Mouse (Mus musculus): ENCODE data around the gene Tnfaip6.
A peak's percentile ranks its signal among the peaks of the same experiment; 100 is the strongest.
"Not testable (repeated sequence)": the region's sequence is repeated elsewhere in the genome, so short reads cannot be mapped to it uniquely, and the experiment has no call there.

Tnfaip6 gene

GRCm38 (mm10) chr2:52037882-52038281 lies at the start of gene Tnfaip6:
TSS of gene Tnfaip6 (plus strand) at chr2:52038009.
- DNase-seq: peak; percentile 9 to 24

GRCm38 (mm10) chr2:51989559-51989958 lies 48.2 kb upstream of the Tnfaip6 start:
- no peak for DNase-seq

- DNase-seq: no peak
Observed at GRCm38 (mm10) chr2:51991447-51991846, 46.4 kb upstream of the Tnfaip6 start.

- DNase-seq: no peak
Observed at GRCm38 (mm10) chr2:51999996-52000395, 37.8 kb upstream of the Tnfaip6 start.

- no peak for DNase-seq
Observed at GRCm38 (mm10) chr2:52001521-52001920, 36.3 kb upstream of the Tnfaip6 start.

- not testable (repeated sequence) for DNase-seq
Observed at GRCm38 (mm10) chr2:52002299-52002698, 35.5 kb upstream of the Tnfaip6 start.

GRCm38 (mm10) chr2:52006380-52006779 lies 31.4 kb upstream of the Tnfaip6 start:
- no peak for DNase-seq

- DNase-seq: not testable (repeated sequence)
Observed at GRCm38 (mm10) chr2:52011820-52012219, 26.0 kb upstream of the Tnfaip6 start.

- peak; percentile 59 to 72 for DNase-seq
Observed at GRCm38 (mm10) chr2:52013306-52013820, 24.4 kb upstream of the Tnfaip6 start.

- no peak for DNase-seq
Observed at GRCm38 (mm10) chr2:52016361-52016760, 21.4 kb upstream of the Tnfaip6 start.

GRCm38 (mm10) chr2:52027061-52027460 lies 10.7 kb upstream of the Tnfaip6 start:
- no peak for DNase-seq

GRCm38 (mm10) chr2:52029426-52029825 lies 8.4 kb upstream of the Tnfaip6 start:
- DNase-seq: no peak

- no peak for DNase-seq
Observed at GRCm38 (mm10) chr2:52031491-52031890, 6.3 kb upstream of the Tnfaip6 start.

GRCm38 (mm10) chr2:52034601-52035000 lies 3.2 kb upstream of the Tnfaip6 start:
- DNase-seq: no peak

GRCm38 (mm10) chr2:52035144-52035543 lies 2.7 kb upstream of the Tnfaip6 start:
- no peak for DNase-seq

GRCm38 (mm10) chr2:52036929-52037595 lies 747 bp upstream of the Tnfaip6 start:
- no peak for DNase-seq

- DNase-seq: no peak
Observed at GRCm38 (mm10) chr2:52038558-52038957, 749 bp downstream of the Tnfaip6 start.

GRCm38 (mm10) chr2:52039083-52039801 lies 1.4 kb downstream of the Tnfaip6 start:
- no peak for DNase-seq

- no peak for DNase-seq
Observed at GRCm38 (mm10) chr2:52042132-52042531, 4.3 kb downstream of the Tnfaip6 start.

GRCm38 (mm10) chr2:52042714-52043113 lies 4.9 kb downstream of the Tnfaip6 start:
- peak; percentile 4 to 14 for DNase-seq

- no peak for DNase-seq
Observed at GRCm38 (mm10) chr2:52043485-52043884, 5.7 kb downstream of the Tnfaip6 start.

GRCm38 (mm10) chr2:52046032-52046431 lies 8.2 kb downstream of the Tnfaip6 start:
- no peak for DNase-seq

- DNase-seq: no peak
Observed at GRCm38 (mm10) chr2:52050823-52051222, 13.0 kb downstream of the Tnfaip6 start.

GRCm38 (mm10) chr2:52052335-52052734 lies 14.5 kb downstream of the Tnfaip6 start:
- no peak for DNase-seq
